Mouse (Mus musculus) MEL (cell line): ENCODE data around the gene Cemip.

Experiments used
- CHD2 ChIP-seq: IDR thresholded peaks from 2 replicates; pipeline ENCODE4 v1.6.1; 2011; ENCODE audit warnings: low read length, improper control_type of control experiment
- CTCF ChIP-seq, 3 experiments: IDR thresholded peaks in 2 of 3; conservative IDR thresholded peaks in 1 of 3; 2 replicates each; pipeline ENCODE4 v1.5.1; 2011 to 2012; ENCODE audit warnings: low read length in 3 of 3, low read depth in 2 of 3, mild to moderate bottlenecking in 2 of 3, improper control_type of control experiment in 1 of 3, inconsistent platforms in 1 of 3, mixed read lengths in 1 of 3, moderate library complexity in 1 of 3; ENCODE audit not compliant: control insufficient read depth in 1 of 3, insufficient read depth in 1 of 3, poor library complexity in 1 of 3, severe bottlenecking in 1 of 3
- POLR2A ChIP-seq, 2 experiments: IDR thresholded peaks; 2 replicates each; pipeline ENCODE4 v1.6.1; 2011 to 2012; ENCODE audit warnings: low read length in 2 of 2, mild to moderate bottlenecking in 2 of 2, control low read depth in 1 of 2, improper control_type of control experiment in 1 of 2, low read depth in 1 of 2, moderate library complexity in 1 of 2; ENCODE audit not compliant: control insufficient read depth in 1 of 2, insufficient read depth in 1 of 2, poor library complexity in 1 of 2
- ZKSCAN1 ChIP-seq: IDR thresholded peaks from 2 replicates; pipeline ENCODE4 v1.6.1; 2012; ENCODE audit warnings: low read depth, mild to moderate bottlenecking, inconsistent platforms, low read length, improper control_type of control experiment, moderate library complexity

DNA sequence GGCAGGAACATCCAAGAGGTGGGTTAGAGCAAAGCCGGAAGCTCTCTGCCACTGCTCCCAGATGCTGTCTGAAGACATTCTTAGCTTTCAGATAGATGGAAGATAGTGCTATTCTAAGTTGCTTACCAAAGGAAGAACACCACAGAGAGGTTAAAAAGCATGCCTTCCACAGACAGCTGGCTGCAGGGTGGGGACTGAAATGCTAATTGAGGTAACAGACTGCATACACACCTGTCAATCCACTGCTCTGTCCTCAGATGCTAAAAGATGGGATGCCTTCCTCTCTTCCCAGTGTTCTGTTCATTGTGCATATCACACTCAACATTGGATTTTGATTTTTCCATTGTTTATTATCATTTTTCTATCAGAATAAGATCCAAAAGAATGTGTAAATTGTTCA lies 11.8 kb upstream of the Cemip start:
- TF ChIP-seq CTCF (IDR thresholded peaks at IDR 0.05 in 2 of 3, conservative IDR thresholded peaks at IDR 0.05 in 1 of 3; ENCODE audit: control insufficient read depth in 1 of 3, insufficient read depth in 1 of 3, low read depth in 2 of 3, low read length in 3 of 3, poor library complexity in 1 of 3, severe bottlenecking in 1 of 3) (no peak), POLR2A (IDR thresholded peaks at IDR 0.05; ENCODE audit: control insufficient read depth in 1 of 2, insufficient read depth in 1 of 2, low read depth in 1 of 2, low read length in 2 of 2, poor library complexity in 1 of 2) (no peak), CHD2 (no peak), ZKSCAN1 (no peak)
